Mouse (Mus musculus) lung, postnatal 36 days (tissue): Measurements from ENCODE around the gene Zfp239.
"Not testable (repeated sequence)": the region's sequence is repeated elsewhere in the genome, so short reads cannot be mapped to it uniquely, and the experiment has no call there.

Experiments
- DNase-seq: peaks from one replicate; pipeline ENCODE4 v3.0.0; 2022; ENCODE audit warnings: mixed read lengths

Gene Zfp239

GRCm38 (mm10) chr6:117861848-117862247 lies at the start of gene Zfp239:
TSS of gene Zfp239 (plus strand) at chr6:117862100.
- no peak for DNase-seq

GRCm38 (mm10) chr6:117814681-117815080 lies 47.2 kb upstream of the Zfp239 start:
- DNase-seq: no peak

- peak; percentile 8 for DNase-seq
Observed at GRCm38 (mm10) chr6:117817108-117817541, 44.8 kb upstream of the Zfp239 start.

- DNase-seq: no peak
Observed at GRCm38 (mm10) chr6:117820327-117820726, 41.6 kb upstream of the Zfp239 start.

- DNase-seq: peak; percentile 74
Observed at GRCm38 (mm10) chr6:117825369-117825768, 36.5 kb upstream of the Zfp239 start.

GRCm38 (mm10) chr6:117828273-117828672 lies 33.6 kb upstream of the Zfp239 start:
- peak; percentile 58 for DNase-seq

- peak; percentile 95 for DNase-seq
Observed at GRCm38 (mm10) chr6:117840686-117841510, 21.0 kb upstream of the Zfp239 start, which contains the start of gene Zfp637. TSS of gene Zfp637 (plus strand) at chr6:117841180.

GRCm38 (mm10) chr6:117841511-117841955 lies 20.4 kb upstream of the Zfp239 start:
- no peak for DNase-seq

GRCm38 (mm10) chr6:117844597-117844996 lies 17.3 kb upstream of the Zfp239 start:
- DNase-seq: no peak

- DNase-seq: not testable (repeated sequence)
Observed at GRCm38 (mm10) chr6:117846671-117847070, 15.2 kb upstream of the Zfp239 start.

- DNase-seq: no peak
Observed at GRCm38 (mm10) chr6:117847772-117848171, 14.1 kb upstream of the Zfp239 start.

- no peak for DNase-seq
Observed at GRCm38 (mm10) chr6:117848577-117848976, 13.3 kb upstream of the Zfp239 start.

GRCm38 (mm10) chr6:117851747-117852146 lies 10.2 kb upstream of the Zfp239 start:
- DNase-seq: peak; percentile 19

- no peak for DNase-seq
Observed at GRCm38 (mm10) chr6:117857990-117858389, 3.9 kb upstream of the Zfp239 start.

GRCm38 (mm10) chr6:117862465-117862864 lies 565 bp downstream of the Zfp239 start:
- DNase-seq: no peak

GRCm38 (mm10) chr6:117862899-117863620 lies 1.2 kb downstream of the Zfp239 start:
- DNase-seq: peak; percentile 73

- no peak for DNase-seq
Observed at GRCm38 (mm10) chr6:117863751-117864150, 1.9 kb downstream of the Zfp239 start.

- no peak for DNase-seq
Observed at GRCm38 (mm10) chr6:117868187-117868586, 6.3 kb downstream of the Zfp239 start.

- no peak for DNase-seq
Observed at GRCm38 (mm10) chr6:117871034-117871433, 9.1 kb downstream of the Zfp239 start.

GRCm38 (mm10) chr6:117873450-117873849 lies 11.6 kb downstream of the Zfp239 start:
- DNase-seq: not testable (repeated sequence)

- no peak for DNase-seq
Observed at GRCm38 (mm10) chr6:117874621-117875281, 12.9 kb downstream of the Zfp239 start.

GRCm38 (mm10) chr6:117878700-117879407 lies 17.0 kb downstream of the Zfp239 start:
- peak; percentile 95 for DNase-seq
